Mouse (Mus musculus): ENCODE data around the gene Zswim5. TPM values are rescaled to one million over a fixed set of nuclear protein-coding genes. Genes with fewer than 3 reads are reported as not detected.

The Zswim5 gene
- polyA plus RNA-seq, 2 experiments: 0.23 to 1.0 TPM

GRCm38 (mm10) chr4:116989731-116990130 lies 112.6 kb downstream of the Zswim5 start:
- ATAC-seq (ENCODE audit: low FRiP score, low read depth): no peak
- no peaks in the 10 kb centered on the region; the same call in 1 of the 2 replicates for H3K4me1 ChIP-seq (ENCODE audit: control insufficient read depth, insufficient read depth, low read length)
- 72% methylated on average over 6 of the region's 6 CpGs for WGBS
- no peak overlapping the region for H3K4me3 ChIP-seq (replicated peaks; ENCODE audit: low read length)
- no peak for TF ChIP-seq POLR2A (IDR thresholded peaks at IDR 0.05; ENCODE audit: borderline replicate concordance, extremely low read depth, insufficient read depth, insufficient read length)
- H3K9ac ChIP-seq (ENCODE audit: low read depth, low read length, severe bottlenecking): no peak overlapping the region
- DNase-seq (ENCODE audit: low spot score): no peak
- H3K4me2 ChIP-seq (replicated peaks; ENCODE audit: low read depth, low read length, severe bottlenecking): no peak overlapping the region
- no peaks in the 10 kb centered on the region for H3K27me3 ChIP-seq (ENCODE audit: control insufficient read depth, insufficient read depth, low read length)
- no peaks in the 10 kb centered on the region for H3K9me3 ChIP-seq (ENCODE audit: control insufficient read depth, low read length)
- no peak overlapping the region for H3K27ac ChIP-seq (replicated peaks; ENCODE audit: low read depth, low read length)
- peaks cover 17% of the 10 kb centered on the region for H3K36me3 ChIP-seq (ENCODE audit: control insufficient read depth, insufficient read depth, low read length)

DNA sequence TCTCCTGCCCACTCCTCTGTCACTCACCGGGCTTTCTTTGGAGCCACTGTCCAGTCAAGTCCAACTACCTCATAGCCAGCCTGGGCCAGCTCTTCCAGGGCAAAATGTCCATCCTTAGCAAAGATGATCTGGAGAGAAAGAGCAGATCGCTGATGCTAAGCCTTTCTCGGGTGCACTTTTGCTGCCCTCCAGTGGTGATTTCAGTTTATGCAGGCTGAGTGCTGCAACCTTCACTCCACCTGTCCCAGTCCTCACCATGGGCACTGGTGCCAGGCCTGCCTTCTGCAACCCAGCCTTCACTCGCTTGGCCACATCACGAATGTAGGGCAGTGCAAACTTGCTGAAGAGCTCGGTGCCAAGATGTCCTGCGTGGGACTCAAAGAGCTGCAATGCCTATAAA lies 114.2 kb downstream of the Zswim5 start:
- no peak for TF ChIP-seq POLR2A (IDR thresholded peaks at IDR 0.05; ENCODE audit: borderline replicate concordance, extremely low read depth, insufficient read depth, insufficient read length)
- Histone ChIP-seq H3K36me3 (ENCODE audit: control insufficient read depth, insufficient read depth, low read length) (peaks cover 17% of the 10 kb centered on the region), H3K27me3 (ENCODE audit: control insufficient read depth, insufficient read depth, low read length) (no peaks in the 10 kb centered on the region), H3K4me1 (ENCODE audit: control insufficient read depth, insufficient read depth, low read length) (peaks cover 8% of the 10 kb centered on the region), H3K27ac (replicated peaks; ENCODE audit: low read depth, low read length) (no peak overlapping the region), H3K9ac (ENCODE audit: low read depth, low read length, severe bottlenecking) (no peak overlapping the region), H3K4me3 (replicated peaks; ENCODE audit: low read length) (no peak overlapping the region), H3K9me3 (ENCODE audit: control insufficient read depth, low read length) (no peaks in the 10 kb centered on the region), H3K4me2 (replicated peaks; ENCODE audit: low read depth, low read length, severe bottlenecking) (no peak overlapping the region)
- no peak for ATAC-seq (ENCODE audit: low FRiP score, low read depth)
- peak; percentile 78 for DNase-seq (ENCODE audit: low spot score)
- 12% methylated on average over 7 of the region's 7 CpGs for WGBS

GRCm38 (mm10) chr4:116993672-116994621 lies 116.8 kb downstream of the Zswim5 start, which contains the start of gene Urod:
TSS of gene Urod (minus strand) at chr4:116994413.
- H3K4me2 ChIP-seq (replicated peaks; ENCODE audit: low read depth, low read length, severe bottlenecking): peak within 1 kb of the TSS; percentile 99
- no peaks in the 10 kb centered on the region for H3K27me3 ChIP-seq (ENCODE audit: control insufficient read depth, insufficient read depth, low read length)
- peak within 1 kb of the TSS; percentile 90 for H3K4me3 ChIP-seq (replicated peaks; ENCODE audit: low read length)
- peaks cover 8% of the 10 kb centered on the region for H3K4me1 ChIP-seq (ENCODE audit: control insufficient read depth, insufficient read depth, low read length)
- no peaks in the 10 kb centered on the region for H3K9me3 ChIP-seq (ENCODE audit: control insufficient read depth, low read length)
- no peak for TF ChIP-seq POLR2A (IDR thresholded peaks at IDR 0.05; ENCODE audit: borderline replicate concordance, extremely low read depth, insufficient read depth, insufficient read length)
- peak; percentile 96 for ATAC-seq (ENCODE audit: low FRiP score, low read depth)
- 1% methylated on average over 38 of the region's 38 CpGs for WGBS
- H3K9ac ChIP-seq (ENCODE audit: low read depth, low read length, severe bottlenecking): peak within 1 kb of the TSS; percentile 75
- DNase-seq (ENCODE audit: low spot score): peak; percentile 98
- H3K36me3 ChIP-seq (ENCODE audit: control insufficient read depth, insufficient read depth, low read length): peaks cover 23% of the 10 kb centered on the region
- H3K27ac ChIP-seq (replicated peaks; ENCODE audit: low read depth, low read length): peak within 1 kb of the TSS; percentile 61

GRCm38 (mm10) chr4:116995131-116995797 lies 118.1 kb downstream of the Zswim5 start, which contains the start of gene Hectd3:
TSS of gene Hectd3 (plus strand) at chr4:116995317.
- ATAC-seq (ENCODE audit: low FRiP score, low read depth): peak; percentile 62

DNA sequence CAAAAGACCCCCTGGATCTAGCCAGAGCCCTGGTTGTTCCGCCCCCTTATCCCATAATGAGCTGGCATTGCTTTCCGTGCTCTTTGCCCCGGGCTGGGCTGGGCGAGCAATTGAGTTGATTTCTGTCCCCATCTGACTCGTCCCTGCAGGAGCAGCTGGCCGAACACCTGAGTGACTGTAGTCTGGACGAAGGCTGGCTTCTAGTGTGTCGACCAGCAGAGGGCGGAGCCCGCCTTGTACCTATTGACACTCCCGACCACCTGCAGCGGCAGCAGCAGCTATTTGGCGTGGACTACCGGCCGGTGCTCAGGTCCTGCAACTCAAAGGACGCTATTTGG lies 118.6 kb downstream of the Zswim5 start:
- Histone ChIP-seq H3K36me3 (ENCODE audit: control insufficient read depth, insufficient read depth, low read length) (peaks cover 25% of the 10 kb centered on the region), H3K27me3 (ENCODE audit: control insufficient read depth, insufficient read depth, low read length) (no peaks in the 10 kb centered on the region), H3K4me3 (replicated peaks; ENCODE audit: low read length) (peak overlapping the region; percentile 90), H3K27ac (replicated peaks; ENCODE audit: low read depth, low read length) (no peak overlapping the region), H3K9ac (ENCODE audit: low read depth, low read length, severe bottlenecking) (peak overlapping the region; percentile 75), H3K9me3 (ENCODE audit: control insufficient read depth, low read length) (no peaks in the 10 kb centered on the region), H3K4me2 (replicated peaks; ENCODE audit: low read depth, low read length, severe bottlenecking) (peak overlapping the region; percentile 99), H3K4me1 (ENCODE audit: control insufficient read depth, insufficient read depth, low read length) (peaks cover 8% of the 10 kb centered on the region)
- DNase-seq (ENCODE audit: low spot score) (peak; percentile 33), ATAC-seq (ENCODE audit: low FRiP score, low read depth) (no peak; the same call in 1 of the 2 replicates)
- 1% methylated on average over 16 of the region's 16 CpGs for WGBS
- no peak for TF ChIP-seq POLR2A (IDR thresholded peaks at IDR 0.05; ENCODE audit: borderline replicate concordance, extremely low read depth, insufficient read depth, insufficient read length)

More at GRCm38 (mm10) chr4:116995131-116995797, 118.1 kb downstream of the Zswim5 start, which contains the start of gene Hectd3:
- peak within 1 kb of the TSS; percentile 61 for H3K27ac ChIP-seq (replicated peaks; ENCODE audit: low read depth, low read length)
- H3K9ac ChIP-seq (ENCODE audit: low read depth, low read length, severe bottlenecking): peak within 1 kb of the TSS; percentile 75
- peaks cover 8% of the 10 kb centered on the region for H3K4me1 ChIP-seq (ENCODE audit: control insufficient read depth, insufficient read depth, low read length)
- H3K27me3 ChIP-seq (ENCODE audit: control insufficient read depth, insufficient read depth, low read length): no peaks in the 10 kb centered on the region
- peaks cover 25% of the 10 kb centered on the region for H3K36me3 ChIP-seq (ENCODE audit: control insufficient read depth, insufficient read depth, low read length)
- peak; percentile 67 for DNase-seq (ENCODE audit: low spot score)
- H3K4me3 ChIP-seq (replicated peaks; ENCODE audit: low read length): peak within 1 kb of the TSS; percentile 90
- TF ChIP-seq POLR2A (IDR thresholded peaks at IDR 0.05; ENCODE audit: borderline replicate concordance, extremely low read depth, insufficient read depth, insufficient read length): no peak
- H3K9me3 ChIP-seq (ENCODE audit: control insufficient read depth, low read length): no peaks in the 10 kb centered on the region
- 1% methylated on average over 43 of the region's 58 CpGs for WGBS
- peak within 1 kb of the TSS; percentile 99 for H3K4me2 ChIP-seq (replicated peaks; ENCODE audit: low read depth, low read length, severe bottlenecking)
